Mouse (Mus musculus) erythroblast, embryonic 14.5 days (primary cell): ENCODE measurements around the gene Il1r1. TPM values are rescaled to one million over a fixed set of nuclear protein-coding genes. Genes with fewer than 3 reads are reported as not detected.

ENCODE experiments used
- H3K27me3 ChIP-seq: 2 replicates; pipeline ENCODE4 v1.6.1; 2012; ENCODE audit warnings: inconsistent platforms; ENCODE audit not compliant: control insufficient read depth
- H3K36me3 ChIP-seq: 2 replicates; pipeline ENCODE4 v1.6.1; 2012; ENCODE audit warnings: mild to moderate bottlenecking, inconsistent platforms; ENCODE audit not compliant: control insufficient read depth
- H3K4me1 ChIP-seq: 2 replicates; pipeline ENCODE4 v1.6.1; 2012; ENCODE audit warnings: inconsistent platforms; ENCODE audit not compliant: control insufficient read depth
- H3K4me3 ChIP-seq: replicated peaks from 2 replicates; pipeline ENCODE3; 2012; ENCODE audit warnings: moderate library complexity, mild to moderate bottlenecking, inconsistent platforms
- H3K9me3 ChIP-seq: 2 replicates; pipeline ENCODE4 v1.6.1; 2012; ENCODE audit warnings: low read length, inconsistent platforms, mixed read lengths; ENCODE audit not compliant: control insufficient read depth
- GATA1 ChIP-seq: IDR thresholded peaks from 2 replicates; pipeline ENCODE4 v1.6.1; 2012; ENCODE audit warnings: low read length, inconsistent platforms, mixed read lengths
- TAL1 ChIP-seq: IDR thresholded peaks from 3 replicates; pipeline ENCODE4 v1.6.1; 2012; ENCODE audit warnings: low read length, inconsistent platforms, mixed read lengths
- polyA plus RNA-seq: library from polyadenylated mRNA; stranded (reverse); fragments of >175 nt; gene quantifications from 2 replicates; pipeline ENCODE4 v1.2.3, GENCODE M21; 2012

The Il1r1 gene
- polyA plus RNA-seq, 1 experiment: 0.01 TPM

DNA sequence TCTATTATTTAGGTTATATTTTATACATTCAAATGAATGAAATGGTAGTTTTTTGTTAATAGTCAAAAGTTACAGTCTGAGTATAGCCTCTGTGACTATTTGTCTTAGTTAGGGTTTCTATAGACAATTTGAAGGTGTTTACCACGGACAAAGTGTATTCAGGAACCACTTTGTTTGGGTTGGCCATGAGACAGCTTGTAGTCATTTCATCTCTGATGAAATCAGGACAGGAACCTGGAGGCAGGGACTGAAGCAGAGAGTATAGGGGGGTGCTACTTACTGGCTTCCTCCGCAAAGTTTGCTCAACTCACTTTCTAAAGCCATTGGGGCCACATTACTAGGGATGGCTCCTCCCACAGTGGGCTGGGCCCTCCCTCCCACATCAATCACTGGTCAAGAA lies 86.7 kb downstream of the Il1r1 start:
- Histone ChIP-seq H3K4me3 (no peak overlapping the region), H3K36me3 (peaks cover 2% of the 10 kb centered on the region; the same call in 1 of the 2 replicates), H3K9me3 (no peaks in the 10 kb centered on the region), H3K4me1 (peaks cover 2% of the 10 kb centered on the region; the same call in 1 of the 2 replicates), H3K27me3 (no peaks in the 10 kb centered on the region)
- TF ChIP-seq GATA1 (no peak), TAL1 (no peak)

DNA sequence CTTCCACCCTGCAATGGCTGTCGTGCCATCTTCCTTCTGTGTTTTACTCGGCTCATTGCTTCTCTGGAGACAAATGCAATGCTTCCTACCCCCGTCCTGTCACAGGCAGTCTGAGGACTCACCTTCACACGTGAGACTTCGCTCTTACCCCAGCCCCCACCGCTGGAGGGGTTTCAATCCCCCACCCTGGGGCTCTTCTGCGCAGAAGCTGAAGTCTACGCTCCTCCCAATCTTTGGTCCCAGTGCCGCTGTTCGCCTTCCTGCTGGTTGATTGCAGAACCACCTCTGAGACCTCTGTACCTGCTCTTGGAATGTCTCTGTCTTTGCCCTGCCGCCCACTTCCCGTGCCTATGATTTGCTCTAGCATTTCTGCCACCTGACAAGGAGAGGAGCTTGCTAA lies 89.1 kb downstream of the Il1r1 start:
- TF ChIP-seq TAL1: no peak
- no peak for TF ChIP-seq GATA1
- Histone ChIP-seq H3K27me3 (no peaks in the 10 kb centered on the region), H3K4me3 (no peak overlapping the region), H3K9me3 (no peaks in the 10 kb centered on the region), H3K36me3 (peaks cover 2% of the 10 kb centered on the region; the same call in 1 of the 2 replicates), H3K4me1 (peaks cover 2% of the 10 kb centered on the region; the same call in 1 of the 2 replicates)

GRCm38 (mm10) chr1:40317657-40318056 lies 92.8 kb downstream of the Il1r1 start:
- Histone ChIP-seq H3K9me3 (no peaks in the 10 kb centered on the region), H3K27me3 (no peaks in the 10 kb centered on the region), H3K4me3 (no peak overlapping the region), H3K4me1 (peaks cover 2% of the 10 kb centered on the region), H3K36me3 (no peaks in the 10 kb centered on the region)
- no peak for TF ChIP-seq GATA1
- TF ChIP-seq TAL1: no peak

GRCm38 (mm10) chr1:40321824-40322223 lies 96.9 kb downstream of the Il1r1 start:
- H3K4me1 ChIP-seq: peaks cover 34% of the 10 kb centered on the region
- no peaks in the 10 kb centered on the region for H3K36me3 ChIP-seq
- TF ChIP-seq GATA1 (no peak), TAL1 (no peak)
- no peak overlapping the region for H3K4me3 ChIP-seq
- peaks cover 23% of the 10 kb centered on the region for H3K27me3 ChIP-seq
- no peaks in the 10 kb centered on the region for H3K9me3 ChIP-seq

DNA sequence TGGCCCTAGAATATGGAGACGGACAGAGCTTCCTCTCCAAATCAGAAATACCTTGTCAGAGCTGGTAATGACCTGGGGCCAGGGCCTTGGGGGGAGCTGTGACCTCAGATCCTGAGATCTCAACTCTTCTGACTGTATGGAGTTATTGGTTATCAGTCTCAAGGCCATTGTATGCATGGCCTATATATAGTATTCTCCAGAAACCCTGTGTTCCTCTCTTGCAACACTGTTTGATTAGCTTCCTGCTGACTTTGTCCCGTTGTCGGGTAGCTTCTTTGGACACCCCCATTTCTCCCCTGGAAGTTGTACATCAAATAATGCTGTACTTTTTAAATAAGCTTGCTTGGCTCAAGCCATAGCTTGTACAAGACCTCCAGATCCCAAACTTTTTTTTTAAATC lies 97.7 kb downstream of the Il1r1 start:
- Histone ChIP-seq H3K27me3 (peaks cover 23% of the 10 kb centered on the region), H3K36me3 (no peaks in the 10 kb centered on the region), H3K4me3 (no peak overlapping the region), H3K4me1 (peaks cover 35% of the 10 kb centered on the region), H3K9me3 (no peaks in the 10 kb centered on the region)
- TF ChIP-seq TAL1 (no peak), GATA1 (no peak)

- Histone ChIP-seq H3K27me3 (peaks cover 23% of the 10 kb centered on the region), H3K36me3 (peaks cover 2% of the 10 kb centered on the region; the same call in 1 of the 2 replicates), H3K4me3 (peak within 1 kb of the TSS; percentile 66), H3K4me1 (peaks cover 51% of the 10 kb centered on the region), H3K9me3 (no peaks in the 10 kb centered on the region)
- TF ChIP-seq GATA1: no peak
- no peak for TF ChIP-seq TAL1
These were observed 99.6 kb downstream of the Il1r1 start, which contains the start of gene Il1rl2 for GRCm38 (mm10) chr1:40324457-40324856. Gene Il1rl2 (plus strand): TSS chr1:40324610.

DNA sequence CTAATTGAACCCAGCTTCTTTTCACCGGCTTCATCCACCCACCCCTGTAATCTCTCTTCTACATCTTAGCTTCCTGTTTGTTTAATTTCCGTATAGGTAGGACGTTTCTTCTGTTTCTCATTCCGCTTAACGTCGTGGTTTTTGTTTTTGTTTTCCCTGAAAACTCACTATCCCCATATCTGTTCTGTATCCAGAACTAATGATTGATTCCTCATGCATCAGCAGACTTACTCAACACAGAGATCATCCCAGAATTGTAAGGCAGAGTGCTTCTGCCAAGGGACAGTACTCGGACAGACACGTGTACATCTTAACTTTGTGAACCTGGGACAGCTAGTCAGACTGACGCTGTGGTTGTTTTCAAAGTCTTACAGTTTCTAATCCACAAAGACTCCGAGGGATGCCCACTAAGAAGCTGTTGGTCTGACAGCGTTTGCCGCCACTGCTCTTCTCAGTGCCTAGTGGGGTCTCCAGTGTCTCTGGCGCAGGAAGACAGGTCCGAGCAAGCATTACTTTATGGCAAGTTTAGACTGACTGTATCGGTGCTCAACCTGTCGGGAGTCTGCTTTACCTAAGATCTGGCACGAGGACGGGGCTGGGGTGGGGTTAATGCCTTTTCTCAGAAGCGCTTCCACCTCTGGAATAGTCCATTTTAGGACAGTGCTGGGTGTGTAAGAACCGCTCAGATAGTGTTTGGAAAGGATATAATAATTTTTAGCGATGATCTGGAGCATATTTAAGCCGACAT lies 100.2 kb downstream of the Il1r1 start:
- Histone ChIP-seq H3K27me3 (peaks cover 23% of the 10 kb centered on the region), H3K9me3 (no peaks in the 10 kb centered on the region), H3K36me3 (peaks cover 3% of the 10 kb centered on the region), H3K4me1 (peaks cover 58% of the 10 kb centered on the region), H3K4me3 (peak overlapping the region; percentile 66)
- no peak for TF ChIP-seq TAL1
- TF ChIP-seq GATA1: no peak

DNA sequence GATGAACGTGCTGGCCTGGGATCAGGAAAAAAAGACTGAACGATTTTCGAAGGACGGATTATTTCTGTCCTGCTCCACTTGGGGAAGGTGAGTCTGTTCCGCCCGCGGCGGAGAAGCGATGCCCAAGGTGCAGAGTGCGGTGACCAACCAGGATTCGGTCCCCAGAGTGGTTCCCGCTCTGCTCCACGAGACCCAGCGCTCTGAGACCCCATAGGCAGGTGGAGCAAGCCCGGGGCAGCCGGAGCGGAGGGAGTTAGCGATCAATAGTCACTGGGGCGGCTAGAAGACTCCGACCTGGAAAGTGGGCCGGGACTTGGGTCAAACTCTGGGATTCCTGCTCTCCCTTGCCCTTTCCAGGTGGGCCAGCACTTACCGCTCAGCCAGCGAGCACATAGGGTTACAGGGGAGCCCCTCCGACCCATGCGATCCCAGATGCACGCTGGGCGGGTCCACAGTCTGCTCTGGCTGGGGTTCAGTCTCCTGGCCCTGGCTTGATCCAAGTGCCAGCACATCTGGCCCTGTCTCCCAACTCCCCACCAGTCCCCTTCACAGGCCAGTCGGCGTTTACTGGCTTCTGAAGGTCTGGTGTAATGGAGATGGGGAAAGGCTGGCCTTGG lies 100.9 kb downstream of the Il1r1 start:
- Histone ChIP-seq H3K27me3 (peaks cover 23% of the 10 kb centered on the region), H3K9me3 (no peaks in the 10 kb centered on the region), H3K36me3 (peaks cover 7% of the 10 kb centered on the region), H3K4me1 (peaks cover 63% of the 10 kb centered on the region), H3K4me3 (peak overlapping the region; percentile 66)
- no peak for TF ChIP-seq GATA1
- TF ChIP-seq TAL1: no peak

GRCm38 (mm10) chr1:40327604-40328003 lies 102.7 kb downstream of the Il1r1 start:
- H3K27me3 ChIP-seq: peaks cover 23% of the 10 kb centered on the region
- no peak overlapping the region for H3K4me3 ChIP-seq
- TF ChIP-seq TAL1 (no peak), GATA1 (no peak)
- peaks cover 7% of the 10 kb centered on the region for H3K36me3 ChIP-seq
- H3K9me3 ChIP-seq: no peaks in the 10 kb centered on the region
- H3K4me1 ChIP-seq: peaks cover 66% of the 10 kb centered on the region
